Mouse (Mus musculus): Measurements from ENCODE around the gene Rgs3.

GRCm38 (mm10) chr4:62673531-62674030 lies 113.9 kb downstream of the Rgs3 start:
- TF ChIP-seq CTCF (IDR thresholded peaks at IDR 0.05; ENCODE audit: low read depth) (no peak), EP300 (IDR thresholded peaks at IDR 0.05; ENCODE audit: low read depth) (no peak)

Data from heart, postnatal 0 days (tissue).